Mouse (Mus musculus) c-Kit-positive CD71-negative TER-119-negative erythroid progenitor cells, embryonic 14.5 days (primary cell): ENCODE measurements around the gene Zfp941.

Experiments
- DNase-seq: peaks from one replicate; pipeline ENCODE4 v3.0.0-alpha.2; 2013; ENCODE audit warnings: low read depth

Gene Zfp941

DNA sequence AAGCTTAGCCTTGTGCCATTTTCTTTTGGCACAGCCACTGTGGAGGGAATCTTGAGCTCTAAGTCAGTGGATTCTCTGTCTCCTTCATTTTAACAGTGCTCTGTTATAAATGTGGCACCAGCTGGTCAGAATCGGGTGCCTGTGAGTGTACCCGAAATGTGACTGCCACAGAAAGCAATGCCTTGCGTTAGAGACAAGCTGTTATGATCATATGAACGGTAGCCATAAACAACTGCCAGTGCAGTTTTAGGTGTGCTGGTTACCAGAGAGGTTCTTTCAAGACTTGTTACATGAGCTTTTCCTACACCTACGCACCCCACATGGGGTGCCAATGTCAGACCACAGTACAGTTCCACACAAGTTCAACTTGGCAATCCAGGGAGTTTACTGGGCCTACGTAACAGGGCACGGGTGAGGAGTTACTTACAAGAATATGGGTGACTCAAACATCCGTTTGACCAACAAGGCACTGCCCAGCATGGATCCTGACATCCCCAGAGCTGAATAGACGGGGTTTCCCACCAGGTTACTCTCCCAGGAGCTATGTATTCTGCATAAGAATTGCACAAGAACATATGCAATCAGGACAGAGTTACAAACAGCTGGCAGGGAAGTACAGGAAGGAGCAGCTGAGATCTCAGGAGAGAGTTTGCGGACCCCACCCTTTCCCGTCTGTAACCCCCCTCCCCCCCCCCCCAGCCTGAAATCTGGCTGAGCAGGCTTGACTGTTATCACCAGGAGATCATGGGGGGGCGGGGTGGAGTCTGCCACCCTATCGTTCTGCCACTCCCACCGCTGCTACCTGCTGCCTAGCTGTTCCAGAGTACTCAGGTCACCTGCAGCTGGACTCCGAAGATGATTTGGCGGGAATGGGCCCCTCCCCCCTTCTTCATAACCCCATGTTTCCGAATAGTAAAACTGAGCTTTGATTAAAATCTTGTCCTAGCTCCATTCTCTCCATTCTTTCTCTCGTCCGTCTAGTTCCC is 19.1 kb upstream of the Zfp941 start:
- DNase-seq, result no peak

GRCm38 (mm10) chr7:140839556-140839955 is 17.6 kb upstream of the Zfp941 start:
- no peak for DNase-seq

GRCm38 (mm10) chr7:140836243-140837115 is 14.5 kb upstream of the Zfp941 start:
- DNase-seq, result no peak

- DNase-seq, result no peak
Measured at GRCm38 (mm10) chr7:140835758-140836087, 13.7 kb upstream of the Zfp941 start.

GRCm38 (mm10) chr7:140834968-140835757 is 13.2 kb upstream of the Zfp941 start, which contains the start of gene Urah:
Urah (plus strand) TSS chr7:140835018.
- DNase-seq, result no peak

DNA sequence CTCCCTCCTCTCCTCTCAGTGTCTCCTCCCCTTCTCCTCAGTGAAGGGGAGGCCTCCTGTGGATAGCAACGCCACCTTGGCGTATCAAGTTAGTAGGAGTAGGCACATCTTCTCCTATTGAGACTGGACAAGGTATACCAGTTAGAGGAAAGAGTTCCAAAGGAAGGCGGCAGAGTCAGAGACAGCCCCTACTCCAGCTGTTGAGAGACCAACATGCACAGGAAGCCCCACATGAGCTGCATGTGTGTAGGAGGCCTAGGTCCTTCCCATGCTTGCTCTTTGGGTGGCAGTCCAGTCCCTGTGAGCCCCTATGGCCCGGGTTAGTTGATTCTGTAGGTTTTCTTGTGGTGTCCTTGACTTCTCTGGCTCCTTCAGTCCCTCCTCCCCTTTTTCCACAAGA is 11.4 kb upstream of the Zfp941 start:
- no peak for DNase-seq

GRCm38 (mm10) chr7:140831447-140831846 is 9.5 kb upstream of the Zfp941 start:
- DNase-seq, result no peak

DNA sequence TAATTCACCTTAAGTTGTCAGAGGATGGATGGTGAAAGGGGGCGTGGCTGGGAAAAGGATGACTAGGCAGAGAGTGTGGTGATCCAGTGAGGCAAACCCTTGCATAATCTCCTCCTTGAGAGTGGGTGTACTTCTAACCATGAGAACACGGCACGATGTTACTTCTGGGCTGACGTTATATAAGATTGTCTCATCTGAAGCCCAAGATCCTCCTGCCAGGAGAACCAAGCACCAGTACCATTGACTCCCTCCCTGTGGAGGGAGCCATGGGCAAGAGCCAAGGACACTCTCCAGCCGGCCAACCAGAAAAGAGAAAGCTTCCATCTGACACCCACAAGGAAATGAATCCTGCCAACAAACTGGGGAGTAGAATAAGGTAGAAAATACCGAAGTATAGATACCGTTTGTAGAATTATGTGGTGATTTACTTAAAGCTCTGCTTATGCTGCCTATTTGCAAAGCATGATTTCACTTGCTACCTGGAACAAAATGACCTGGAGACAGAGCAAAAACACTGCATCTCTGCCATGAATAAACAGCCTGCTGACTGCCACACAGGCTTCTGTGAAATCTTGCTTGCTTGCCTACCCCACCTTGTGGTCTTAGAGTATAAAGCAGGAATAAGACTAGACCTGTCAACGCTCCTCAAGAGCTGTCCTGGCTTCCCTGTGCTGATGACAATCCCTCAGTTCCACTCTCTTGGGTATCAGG is 6.3 kb upstream of the Zfp941 start:
- DNase-seq, result no peak

DNA sequence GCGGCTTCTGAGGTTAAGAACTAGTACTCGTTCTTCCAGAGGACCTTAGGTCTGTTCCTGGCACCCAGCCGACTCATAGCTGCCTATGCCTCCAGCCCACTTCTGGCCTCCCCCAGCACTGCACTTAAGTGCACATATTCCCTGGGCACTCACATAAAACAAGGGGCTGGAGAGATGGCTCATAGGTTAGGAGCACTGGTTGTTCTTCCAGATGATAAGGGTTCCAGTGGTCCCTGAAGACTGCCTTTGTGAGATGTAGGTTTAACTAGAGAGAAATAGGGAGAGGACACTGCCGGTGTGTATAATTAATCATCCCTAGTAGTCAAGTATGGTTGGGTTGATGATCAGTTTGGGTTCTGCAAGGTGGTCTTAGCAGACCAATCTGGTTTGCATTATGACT is 753 bp upstream of the Zfp941 start:
- no peak for DNase-seq

DNA sequence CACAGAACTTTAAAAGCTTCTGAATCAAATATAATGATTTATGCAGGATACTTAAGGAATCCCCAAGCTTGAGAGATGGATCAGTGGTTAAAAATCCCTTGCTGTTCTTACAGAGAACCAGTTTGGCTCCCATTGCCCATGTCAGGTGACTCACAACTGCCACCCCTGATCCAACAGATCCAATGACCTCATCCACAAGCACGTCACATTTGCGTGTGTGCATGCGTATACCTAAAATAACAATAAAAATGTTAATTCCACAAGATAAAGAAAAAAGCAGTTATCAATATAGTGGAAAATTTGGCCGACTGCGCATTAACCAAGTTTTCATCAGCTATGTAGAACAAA is 699 bp downstream of the Zfp941 start:
- no peak for DNase-seq

- no peak for DNase-seq
Measured at GRCm38 (mm10) chr7:140820173-140820572, 1.8 kb downstream of the Zfp941 start.

GRCm38 (mm10) chr7:140812850-140813249 is 9.1 kb downstream of the Zfp941 start:
- no peak for DNase-seq

GRCm38 (mm10) chr7:140811714-140812113 is 10.3 kb downstream of the Zfp941 start:
- no peak for DNase-seq

DNA sequence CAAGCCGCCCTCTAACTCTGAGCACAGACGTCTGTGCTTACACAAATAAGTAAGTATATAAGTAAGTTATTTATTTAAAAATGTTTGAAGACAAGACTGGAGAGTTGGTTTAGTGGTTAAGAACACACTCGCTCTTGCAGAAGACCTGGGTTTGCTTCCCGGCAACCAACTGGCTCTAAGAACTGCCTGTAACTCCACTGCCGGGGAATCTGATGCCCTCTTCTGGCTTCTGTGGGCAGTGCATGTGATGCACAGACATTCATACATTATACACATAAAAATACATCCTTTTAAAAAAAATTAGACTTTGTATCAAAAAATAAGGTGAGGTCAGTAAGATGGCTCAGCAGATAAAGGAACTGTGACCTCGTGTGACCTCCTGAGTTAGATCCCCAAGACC is 11.5 kb downstream of the Zfp941 start:
- DNase-seq, result no peak

DNA sequence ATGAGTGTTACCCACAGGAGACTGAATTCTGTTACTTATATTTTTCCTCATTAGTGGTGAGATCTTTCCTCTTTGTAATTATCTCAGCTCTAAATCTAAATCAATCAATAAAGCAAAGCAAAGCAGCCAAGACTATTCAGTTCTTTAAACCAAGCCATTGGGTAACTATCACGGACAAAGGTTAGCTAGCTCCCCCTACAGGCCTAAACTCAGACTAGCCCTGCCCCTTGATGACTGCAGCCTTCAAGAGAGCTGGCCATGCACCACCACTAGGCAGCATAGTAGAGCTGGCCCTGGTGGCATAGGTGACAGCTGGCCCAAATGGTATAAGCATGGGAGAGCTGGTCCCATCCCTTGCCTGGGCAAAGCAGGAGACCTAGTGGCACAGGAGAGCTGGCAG is 16.3 kb downstream of the Zfp941 start:
- DNase-seq, result peak; percentile 37

- no peak for DNase-seq
Measured at GRCm38 (mm10) chr7:140802629-140803028, 19.3 kb downstream of the Zfp941 start.

DNA sequence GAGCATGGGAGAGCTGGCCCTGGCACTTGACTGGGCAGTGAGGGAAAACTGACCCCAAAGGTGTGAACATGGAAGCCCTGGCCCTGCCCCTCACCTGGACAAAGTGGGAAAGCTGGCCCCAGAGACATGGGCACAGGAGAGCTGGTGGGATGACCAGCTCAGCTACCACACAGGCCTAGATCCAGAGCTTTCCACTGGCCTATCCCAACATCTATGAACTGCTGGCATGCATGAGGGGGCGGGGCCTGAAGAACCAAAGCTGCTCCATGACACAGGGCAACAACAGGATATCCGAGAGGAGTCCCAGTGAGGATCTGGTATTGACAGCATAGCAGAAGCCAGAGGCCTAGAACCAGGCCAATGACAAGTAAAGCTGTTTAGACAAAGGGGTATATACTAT is 23.8 kb downstream of the Zfp941 start:
- no peak for DNase-seq

GRCm38 (mm10) chr7:140797619-140798018 is 24.4 kb downstream of the Zfp941 start:
- no peak for DNase-seq

- no peak for DNase-seq
Measured at GRCm38 (mm10) chr7:140793541-140793940, 28.4 kb downstream of the Zfp941 start.

DNA sequence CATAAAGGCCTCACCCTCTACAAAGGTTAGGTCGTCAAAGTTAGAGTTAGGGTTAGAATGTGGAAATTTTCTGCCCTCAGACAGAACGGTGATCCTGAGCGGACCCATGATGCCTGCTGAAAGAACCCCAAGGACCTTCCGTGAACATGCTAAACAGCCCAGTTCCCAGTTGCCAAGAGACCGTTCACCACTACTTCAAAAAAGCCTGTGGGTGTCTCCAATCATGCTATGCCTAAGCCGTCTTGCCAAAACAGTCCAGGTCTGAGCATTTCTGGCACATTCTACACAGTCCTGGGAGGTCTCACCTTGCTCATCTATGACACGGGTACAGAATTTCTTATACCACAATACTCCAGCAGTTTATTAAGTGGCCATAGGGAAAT is 33.9 kb downstream of the Zfp941 start:
- no peak for DNase-seq

DNA sequence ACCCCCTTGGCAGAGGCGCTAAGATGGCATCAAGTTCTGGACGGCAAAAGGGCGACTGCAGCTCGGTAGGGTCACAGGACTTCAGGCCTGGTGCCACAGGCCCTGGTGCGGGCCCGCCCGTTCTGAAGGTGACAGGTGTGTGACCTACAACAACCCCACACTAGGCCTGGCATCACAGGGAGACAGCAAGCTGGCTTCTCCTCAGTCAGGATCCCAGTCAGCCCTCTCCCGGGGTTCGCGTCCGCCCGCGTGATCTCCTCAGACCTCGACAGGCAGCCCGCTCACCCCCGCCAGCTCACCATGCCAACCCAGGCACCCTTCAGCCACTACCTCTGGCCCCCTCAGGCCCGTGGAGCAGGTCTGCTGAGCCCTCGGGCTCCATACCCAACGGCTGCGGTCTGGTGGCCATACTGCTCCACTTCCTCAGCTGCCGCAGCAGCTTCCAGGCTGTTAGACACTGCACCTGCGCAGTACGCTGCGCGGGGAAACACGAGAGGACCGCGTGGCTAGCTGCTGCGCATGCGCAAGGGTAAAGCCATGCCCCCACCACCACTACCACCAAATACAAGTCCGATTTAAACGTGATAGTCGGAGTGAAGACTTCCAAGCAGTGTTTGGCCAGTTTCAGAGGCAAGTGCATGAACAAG is 34.4 kb downstream of the Zfp941 start, which contains the start of gene Syce1:
TSS of gene Syce1 (minus strand) at position 447 of the 647 bp plus-strand sequence.
- DNase-seq, result no peak
